Mouse (Mus musculus): ENCODE results near the gene Tmem248.

DNA sequence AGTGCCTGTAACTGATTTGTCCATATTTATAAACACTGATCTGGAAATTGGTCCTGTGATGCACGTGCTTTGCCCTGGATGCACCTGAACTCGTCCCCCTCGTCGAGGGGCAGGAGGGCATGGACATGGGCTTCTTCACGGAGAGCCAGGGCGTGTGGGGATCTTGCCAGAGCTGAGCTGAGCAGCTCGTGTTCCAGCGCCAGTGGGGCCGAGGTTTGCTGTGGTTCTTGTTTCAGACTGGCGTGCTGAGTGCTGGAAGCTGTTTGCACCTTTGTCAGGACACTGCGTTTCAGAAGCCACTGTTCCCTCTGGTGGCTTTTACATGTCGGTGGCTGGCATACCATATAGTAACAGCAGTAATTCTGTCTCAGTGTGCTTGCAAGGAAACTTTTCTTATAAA lies 24.5 kb downstream of the Tmem248 start:
- no peak for TF ChIP-seq POLR2A (IDR thresholded peaks at IDR 0.05; ENCODE audit: low read depth, low read length)
- no peak for TF ChIP-seq CTCF (conservative IDR thresholded peaks at IDR 0.05; ENCODE audit: insufficient read depth, insufficient read length, low read depth, low read length)
